Mouse (Mus musculus) monocyte, adult 2 months (primary cell): ENCODE measurements at regions not wholly inside any gene's neighbourhood (a gene's known extent, or its start where the extent isn't known, plus 50 kb on each side); places are given as distances from the start of the nearest gene placed in this dataset.

Experiments
- DNase-seq, 2 experiments: peaks; one replicate each; pipeline ENCODE4 v3.0.0; 2022; ENCODE audit warnings: low spot score in 2 of 2, low read depth in 1 of 2

GRCm38 (mm10) chr10:98645681-98646122 lies 268.5 kb upstream of the Atp2b1 start:
- no peak for DNase-seq

GRCm38 (mm10) chr10:98646311-98646999 lies 267.8 kb upstream of the Atp2b1 start:
- no peak for DNase-seq

- no peak for DNase-seq
Observed at GRCm38 (mm10) chr10:98648710-98649245, 265.4 kb upstream of the Atp2b1 start.

- no peak for DNase-seq
Observed at GRCm38 (mm10) chr10:98650533-98650932, 263.7 kb upstream of the Atp2b1 start.

GRCm38 (mm10) chr10:98651127-98651526 lies 263.1 kb upstream of the Atp2b1 start:
- DNase-seq, result no peak

- no peak for DNase-seq
Observed at GRCm38 (mm10) chr10:98651599-98651998, 262.6 kb upstream of the Atp2b1 start.

- DNase-seq, result no peak
Observed at GRCm38 (mm10) chr10:98652084-98652483, 262.1 kb upstream of the Atp2b1 start.

- DNase-seq, result no peak
Observed at GRCm38 (mm10) chr10:98660747-98661146, 253.5 kb upstream of the Atp2b1 start.

GRCm38 (mm10) chr10:98665936-98666505 lies 248.2 kb upstream of the Atp2b1 start:
- no peak for DNase-seq

- no peak for DNase-seq
Observed at GRCm38 (mm10) chr10:98667728-98668127, 246.5 kb upstream of the Atp2b1 start.

GRCm38 (mm10) chr10:98674131-98674530 lies 240.1 kb upstream of the Atp2b1 start:
- no peak for DNase-seq

- DNase-seq, result no peak
Observed at GRCm38 (mm10) chr10:98676907-98677306, 237.3 kb upstream of the Atp2b1 start.

GRCm38 (mm10) chr10:98678234-98678633 lies 236.0 kb upstream of the Atp2b1 start:
- DNase-seq, result no peak

- no peak for DNase-seq
Observed at GRCm38 (mm10) chr10:98682436-98682835, 231.8 kb upstream of the Atp2b1 start.

- DNase-seq, result peak; percentile 4 to 22
Observed at GRCm38 (mm10) chr10:98684195-98684594, 230.0 kb upstream of the Atp2b1 start.

- no peak for DNase-seq
Observed at GRCm38 (mm10) chr10:98684707-98685106, 229.5 kb upstream of the Atp2b1 start.

- DNase-seq, result no peak
Observed at GRCm38 (mm10) chr10:98685739-98686138, 228.5 kb upstream of the Atp2b1 start.

GRCm38 (mm10) chr10:98686370-98686769 lies 227.8 kb upstream of the Atp2b1 start:
- DNase-seq, result no peak

GRCm38 (mm10) chr10:98691816-98692215 lies 222.4 kb upstream of the Atp2b1 start:
- no peak for DNase-seq

- no peak for DNase-seq
Observed at GRCm38 (mm10) chr10:98694690-98695370, 219.4 kb upstream of the Atp2b1 start.

GRCm38 (mm10) chr10:98695371-98695725 lies 218.9 kb upstream of the Atp2b1 start:
- no peak for DNase-seq

- no peak for DNase-seq
Observed at GRCm38 (mm10) chr10:98697866-98698265, 216.3 kb upstream of the Atp2b1 start.
